Mouse (Mus musculus) forebrain, embryonic 11.5 days (tissue): ENCODE measurements at regions not wholly inside any gene's neighbourhood (a gene's known extent, or its start where the extent isn't known, plus 50 kb on each side); places are given as distances from the start of the nearest gene placed in this dataset.

Experiments used
- ATAC-seq: fragments of 200-750 bp; cut with Nextera tagmentation; replicated peaks from 2 replicates; pipeline ENCODE4 v1.8.0; 2017; ENCODE audit warnings: moderate TSS enrichment; ENCODE audit not compliant: low FRiP score
- DNase-seq: peaks from one replicate; pipeline ENCODE4 v3.0.0-alpha.2; 2017; ENCODE audit warnings: low spot score
- H3K27ac ChIP-seq: fragments of 300-500 bp; sonication (generic); 2 replicates; pipeline ENCODE4 v1.5.1; 2014; ENCODE audit warnings: low read depth, low read length
- H3K27me3 ChIP-seq: fragments of 300-500 bp; sonication (generic); 2 replicates; pipeline ENCODE4 v1.6.1; 2014; ENCODE audit warnings: mild to moderate bottlenecking, low read length, mixed read lengths; ENCODE audit not compliant: control insufficient read depth, insufficient read depth
- H3K36me3 ChIP-seq: fragments of 300-500 bp; sonication (generic); 2 replicates; pipeline ENCODE4 v1.6.1; 2014; ENCODE audit warnings: mild to moderate bottlenecking, low read length, moderate library complexity, mixed read lengths; ENCODE audit not compliant: control insufficient read depth, insufficient read depth
- H3K4me1 ChIP-seq: fragments of 300-500 bp; sonication (generic); replicated peaks from 2 replicates; pipeline ENCODE4 v1.6.1; 2014; ENCODE audit warnings: low read length, mixed read lengths; ENCODE audit not compliant: control insufficient read depth, insufficient read depth
- H3K4me2 ChIP-seq: fragments of 300-500 bp; sonication (generic); 2 replicates; pipeline ENCODE4 v1.6.1; 2014; ENCODE audit warnings: low read depth, mild to moderate bottlenecking, low read length, moderate library complexity, mixed read lengths; ENCODE audit not compliant: severe bottlenecking
- H3K4me3 ChIP-seq: fragments of 300-500 bp; sonication (generic); 2 replicates; pipeline ENCODE4 v1.5.1; 2014; ENCODE audit warnings: low read depth, low read length
- H3K9ac ChIP-seq: fragments of 300-500 bp; sonication (generic); 2 replicates; pipeline ENCODE4 v1.6.1; 2014; ENCODE audit warnings: low read length
- H3K9me3 ChIP-seq: fragments of 300-500 bp; sonication (generic); 2 replicates; pipeline ENCODE4 v1.6.1; 2016; ENCODE audit warnings: low read length, mixed read lengths; ENCODE audit not compliant: control insufficient read depth
- WGBS: fragments of 180-500 bp; shearing (Covaris S2); extraction: QIAGEN DNeasy Blood & Tissue Kit; methylation state at CpG from one replicate; pipeline ENCODE4 v1.1.7; 2014; 5-methylcytosine and 5-hydroxymethylcytosine counted together

DNA sequence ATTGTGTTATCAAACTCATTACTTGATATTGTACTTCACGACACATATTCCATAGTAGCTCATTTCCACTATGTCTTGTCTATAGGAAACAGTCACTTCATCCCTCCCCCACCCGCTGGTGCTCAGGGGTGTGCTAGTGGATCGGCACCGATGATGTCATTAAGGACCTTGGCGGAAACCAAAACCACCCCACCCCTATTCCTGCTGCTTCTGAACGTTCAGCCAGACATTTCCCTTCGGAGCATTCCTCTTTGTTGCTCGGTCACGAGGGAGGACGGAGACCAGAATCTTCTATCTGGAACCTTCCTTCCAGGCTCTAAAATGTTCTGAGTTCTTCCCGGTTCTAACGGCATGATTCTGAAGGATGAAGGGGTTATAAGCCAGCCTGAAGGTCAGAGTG, 132.3 kb upstream of the Gas1 start:
- H3K4me3 ChIP-seq, result no peak overlapping the region
- H3K9ac ChIP-seq, result no peak overlapping the region
- ATAC-seq, result no peak
- DNase-seq, result no peak
- no peak overlapping the region for H3K4me2 ChIP-seq
- 94% methylated on average over 12 of the region's 12 CpGs for WGBS
- no peaks in the 10 kb centered on the region for H3K27me3 ChIP-seq
- H3K9me3 ChIP-seq, result no peaks in the 10 kb centered on the region
- no peaks in the 10 kb centered on the region for H3K4me1 ChIP-seq
- H3K27ac ChIP-seq, result no peak overlapping the region
- H3K36me3 ChIP-seq, result no peaks in the 10 kb centered on the region

DNA sequence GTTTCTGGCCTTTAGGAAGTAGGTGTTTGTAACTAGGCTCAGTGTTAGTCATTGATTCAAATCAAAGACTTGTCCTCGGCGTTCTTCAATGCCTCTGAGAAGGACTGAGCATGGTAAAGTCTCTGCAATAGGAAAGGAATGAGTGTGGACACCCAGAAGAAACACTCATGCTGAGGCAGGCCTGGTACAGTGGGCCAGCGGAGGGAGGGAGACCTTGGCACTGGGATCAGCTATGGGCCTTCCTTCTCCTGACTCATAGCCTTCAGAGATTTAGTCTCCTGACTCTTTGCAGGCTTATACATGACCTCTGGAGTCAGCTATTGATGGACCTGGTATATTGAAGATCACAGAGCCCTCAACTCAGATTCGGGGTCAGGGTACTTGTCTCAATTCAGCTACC, 132.8 kb upstream of the Gas1 start:
- no peak overlapping the region for H3K4me2 ChIP-seq
- H3K27ac ChIP-seq, result no peak overlapping the region
- 85% methylated on average over 4 of the region's 4 CpGs for WGBS
- H3K27me3 ChIP-seq, result no peaks in the 10 kb centered on the region
- no peaks in the 10 kb centered on the region for H3K36me3 ChIP-seq
- no peaks in the 10 kb centered on the region for H3K4me1 ChIP-seq
- ATAC-seq (no peak), DNase-seq (no peak)
- no peak overlapping the region for H3K4me3 ChIP-seq
- no peaks in the 10 kb centered on the region for H3K9me3 ChIP-seq
- H3K9ac ChIP-seq, result no peak overlapping the region

DNA sequence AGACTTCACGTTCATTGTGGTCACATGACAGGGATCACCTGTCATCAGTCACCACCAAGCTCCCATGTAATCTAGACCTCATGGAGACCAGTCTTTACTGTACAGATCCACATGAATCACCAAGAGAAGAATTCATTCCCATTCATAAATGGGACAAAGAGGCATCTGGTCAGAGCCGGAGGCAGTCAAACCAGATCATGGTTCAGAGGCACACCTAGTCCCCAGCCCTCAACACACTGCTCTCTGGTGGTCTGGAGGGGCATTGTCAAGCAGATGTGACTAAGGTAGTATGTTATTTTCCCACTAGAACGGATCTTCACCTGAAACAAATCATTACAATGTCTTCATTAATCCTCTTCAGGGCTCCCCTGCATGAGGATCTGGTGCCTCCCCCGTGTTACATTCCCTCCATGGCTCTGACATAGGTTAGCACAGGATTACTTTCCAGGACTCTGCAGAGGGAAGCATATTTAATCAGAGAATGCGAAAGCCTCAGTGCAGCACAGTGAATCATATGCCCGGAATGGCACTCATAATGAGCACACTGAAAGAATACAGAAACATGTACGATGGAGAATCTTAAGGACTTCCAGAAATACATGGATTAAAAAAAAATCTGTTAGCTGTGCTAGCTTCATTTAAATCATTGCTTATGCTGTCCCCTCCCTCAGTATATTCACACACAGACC, 135.4 kb upstream of the Gas1 start:
- no peak overlapping the region for H3K4me3 ChIP-seq
- WGBS, result 85% methylated on average over 7 of the region's 7 CpGs
- DNase-seq (no peak), ATAC-seq (no peak)
- H3K27me3 ChIP-seq, result no peaks in the 10 kb centered on the region
- no peaks in the 10 kb centered on the region for H3K4me1 ChIP-seq
- H3K4me2 ChIP-seq, result no peak overlapping the region
- no peak overlapping the region for H3K27ac ChIP-seq
- H3K36me3 ChIP-seq, result no peaks in the 10 kb centered on the region
- H3K9ac ChIP-seq, result no peak overlapping the region
- no peaks in the 10 kb centered on the region for H3K9me3 ChIP-seq

DNA sequence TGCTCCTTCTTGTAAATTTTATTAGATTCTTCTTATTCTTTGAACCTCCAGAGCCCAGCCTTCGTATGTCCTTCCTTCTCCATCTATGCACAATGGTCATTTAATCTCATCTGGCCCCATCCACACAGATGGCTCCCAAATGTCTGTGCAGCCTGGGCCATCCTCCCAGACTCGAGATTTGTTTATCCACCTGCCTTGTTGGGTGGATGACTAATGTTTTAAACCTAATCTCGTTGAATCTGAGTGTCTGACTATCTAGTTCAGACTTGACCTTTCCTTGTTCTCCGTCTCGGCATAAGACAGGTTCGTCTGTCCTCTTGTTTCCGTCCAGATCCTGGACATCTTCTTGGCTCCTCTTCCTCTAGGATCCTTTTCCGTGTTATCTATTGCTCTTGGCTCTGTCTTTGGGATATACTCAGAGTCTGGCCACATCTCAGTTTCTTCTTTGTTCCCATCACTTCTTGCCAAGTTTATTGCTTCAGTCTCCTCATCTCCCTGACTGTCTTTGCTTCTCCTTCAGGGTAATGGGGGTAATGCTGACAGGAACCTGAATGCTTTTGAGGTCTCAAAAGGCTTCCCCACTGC, 141.4 kb upstream of the Gas1 start:
- no peaks in the 10 kb centered on the region for H3K4me1 ChIP-seq
- H3K9ac ChIP-seq, result no peak overlapping the region
- no peaks in the 10 kb centered on the region for H3K36me3 ChIP-seq
- ATAC-seq (no peak), DNase-seq (no peak)
- H3K9me3 ChIP-seq, result no peaks in the 10 kb centered on the region
- H3K27me3 ChIP-seq, result no peaks in the 10 kb centered on the region
- H3K27ac ChIP-seq, result no peak overlapping the region
- no peak overlapping the region for H3K4me3 ChIP-seq
- H3K4me2 ChIP-seq, result no peak overlapping the region
- WGBS, result 85% methylated on average over 8 of the region's 8 CpGs

DNA sequence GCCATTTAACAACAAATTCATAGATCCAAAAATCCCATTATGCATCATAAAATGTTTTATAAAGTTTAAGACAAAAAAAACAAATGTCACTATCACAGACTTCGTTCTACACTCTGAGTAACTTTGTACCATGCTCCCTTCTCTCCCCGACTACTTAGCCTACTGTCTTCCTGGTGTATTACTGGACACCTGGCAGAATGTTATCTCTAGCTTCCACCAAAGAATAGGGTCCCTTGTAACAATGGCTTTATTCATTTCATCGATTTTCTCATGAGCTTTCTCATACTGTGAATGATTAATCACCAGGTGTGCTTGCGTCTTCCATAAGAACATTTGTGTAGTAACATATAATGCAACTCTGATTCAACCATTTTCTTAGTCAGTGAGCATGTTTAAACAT, 142.1 kb upstream of the Gas1 start:
- ATAC-seq (no peak), DNase-seq (no peak)
- Histone ChIP-seq H3K27me3 (no peaks in the 10 kb centered on the region), H3K4me1 (no peaks in the 10 kb centered on the region), H3K9ac (no peak overlapping the region), H3K4me2 (no peak overlapping the region), H3K36me3 (no peaks in the 10 kb centered on the region), H3K4me3 (no peak overlapping the region), H3K27ac (no peak overlapping the region), H3K9me3 (no peaks in the 10 kb centered on the region)
- 86% methylated on average over 4 of the region's 4 CpGs for WGBS

DNA sequence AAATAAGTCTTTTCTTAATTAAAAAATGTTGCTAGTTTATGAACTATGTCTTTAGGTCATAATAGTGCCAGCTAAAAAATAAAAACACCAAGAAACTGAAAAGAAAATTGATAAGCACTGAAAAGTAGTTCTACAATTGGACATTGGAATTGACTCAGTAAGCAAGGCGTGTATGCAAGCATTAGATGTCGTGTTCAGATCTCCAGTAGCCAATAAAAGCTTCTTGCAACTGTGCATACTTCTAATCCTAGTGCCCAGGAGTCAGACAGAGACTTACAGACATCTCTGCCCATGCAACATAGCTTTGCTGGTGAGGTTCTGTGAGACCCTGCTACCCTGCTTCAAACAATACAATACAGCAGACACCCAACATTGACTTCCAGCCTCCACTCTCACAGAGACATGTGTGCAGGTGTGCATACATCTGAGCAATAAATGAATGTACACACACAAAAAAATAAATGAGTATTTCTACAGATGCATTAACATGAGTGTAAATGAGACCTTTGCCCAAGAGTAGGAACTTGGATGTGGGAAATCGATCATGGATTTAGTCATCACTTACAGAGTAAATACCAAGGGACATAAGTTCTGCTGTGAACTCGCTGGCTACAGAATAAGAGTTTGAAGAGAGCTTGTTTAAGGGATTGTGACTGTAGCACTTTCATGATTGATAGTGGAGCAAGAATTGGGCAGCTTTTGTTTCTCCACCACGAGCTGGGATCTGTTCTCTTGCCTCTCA, 142.9 kb upstream of the Gas1 start:
- Histone ChIP-seq H3K4me1 (no peaks in the 10 kb centered on the region), H3K4me3 (no peak overlapping the region), H3K27me3 (no peaks in the 10 kb centered on the region), H3K9ac (no peak overlapping the region), H3K9me3 (no peaks in the 10 kb centered on the region), H3K27ac (no peak overlapping the region), H3K36me3 (no peaks in the 10 kb centered on the region), H3K4me2 (no peak overlapping the region)
- 74% methylated on average over 5 of the region's 5 CpGs for WGBS
- no peak for ATAC-seq
- DNase-seq, result no peak

DNA sequence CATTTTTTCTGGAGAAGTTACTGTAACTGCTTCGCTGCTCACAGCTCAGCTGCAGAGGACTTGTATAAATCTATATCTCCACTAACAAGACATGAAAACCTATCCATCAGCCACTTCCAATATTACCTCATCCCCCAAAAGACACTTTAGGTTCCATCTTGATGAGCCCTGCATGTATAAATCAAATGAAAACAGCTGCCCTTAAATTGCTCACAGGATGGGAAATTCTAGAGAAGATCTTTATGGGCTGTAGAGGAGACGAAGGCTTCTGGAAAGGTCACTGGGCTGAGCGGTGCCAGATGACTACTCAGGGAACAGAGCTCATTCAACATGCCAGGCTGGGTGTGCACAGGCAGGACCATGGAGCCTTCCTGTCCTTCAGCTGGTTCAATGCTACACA, 145.4 kb upstream of the Gas1 start:
- H3K4me2 ChIP-seq, result no peak overlapping the region
- no peaks in the 10 kb centered on the region for H3K9me3 ChIP-seq
- no peak overlapping the region for H3K4me3 ChIP-seq
- no peaks in the 10 kb centered on the region for H3K27me3 ChIP-seq
- no peaks in the 10 kb centered on the region for H3K4me1 ChIP-seq
- H3K27ac ChIP-seq, result no peak overlapping the region
- 87% methylated on average over 3 of the region's 3 CpGs for WGBS
- DNase-seq, result no peak
- H3K9ac ChIP-seq, result no peak overlapping the region
- ATAC-seq, result no peak
- H3K36me3 ChIP-seq, result no peaks in the 10 kb centered on the region

DNA sequence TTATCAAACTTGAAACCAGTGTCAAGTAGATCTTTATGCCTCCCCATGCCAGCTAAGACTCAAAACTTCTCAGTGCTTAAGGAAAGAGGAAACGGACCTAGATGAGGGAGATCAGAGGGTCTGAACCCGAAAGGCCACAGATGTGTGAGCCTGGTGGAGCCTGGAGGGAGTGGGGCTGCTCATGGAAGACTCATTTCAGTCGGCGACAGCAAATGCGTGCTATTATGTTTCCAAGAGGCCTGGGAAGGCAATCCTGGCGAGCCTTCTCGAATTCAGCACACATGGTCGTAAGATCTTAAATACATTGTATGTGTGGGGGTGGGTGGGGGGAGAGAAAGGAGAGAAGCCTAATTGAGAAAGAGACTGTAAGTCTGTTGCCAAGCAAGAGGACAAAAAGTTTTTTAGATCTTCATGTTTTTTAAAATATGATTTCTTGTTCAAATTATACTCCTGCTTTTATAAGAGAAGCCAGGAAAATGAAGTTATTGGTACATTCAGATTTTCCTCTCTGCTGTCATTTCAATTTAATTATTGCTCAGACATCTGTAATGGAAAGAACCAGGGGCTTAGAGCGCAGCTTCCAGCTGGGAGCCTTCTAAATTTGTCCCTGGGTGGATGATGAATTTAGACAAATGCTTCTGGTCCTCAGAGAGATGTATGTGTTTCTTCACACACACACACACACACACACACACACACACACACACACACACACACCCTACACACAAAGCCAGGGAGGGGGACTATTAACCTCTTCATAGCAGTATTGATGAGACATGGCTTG, 153.5 kb upstream of the Gas1 start:
- DNase-seq (peak; percentile 23), ATAC-seq (no peak)
- 83% methylated on average over 9 of the region's 9 CpGs for WGBS

More for the DNA sequence above, 153.5 kb upstream of the Gas1 start:
- no peak overlapping the region for H3K9ac ChIP-seq
- H3K27me3 ChIP-seq, result no peaks in the 10 kb centered on the region
- H3K9me3 ChIP-seq, result no peaks in the 10 kb centered on the region
- no peaks in the 10 kb centered on the region for H3K36me3 ChIP-seq
- H3K4me1 ChIP-seq, result no peaks in the 10 kb centered on the region
- no peak overlapping the region for H3K4me2 ChIP-seq
- no peak overlapping the region for H3K27ac ChIP-seq
- H3K4me3 ChIP-seq, result no peak overlapping the region
